ENCODE assay signal across 12 mouse cellular contexts in the genomic region with DNA sequence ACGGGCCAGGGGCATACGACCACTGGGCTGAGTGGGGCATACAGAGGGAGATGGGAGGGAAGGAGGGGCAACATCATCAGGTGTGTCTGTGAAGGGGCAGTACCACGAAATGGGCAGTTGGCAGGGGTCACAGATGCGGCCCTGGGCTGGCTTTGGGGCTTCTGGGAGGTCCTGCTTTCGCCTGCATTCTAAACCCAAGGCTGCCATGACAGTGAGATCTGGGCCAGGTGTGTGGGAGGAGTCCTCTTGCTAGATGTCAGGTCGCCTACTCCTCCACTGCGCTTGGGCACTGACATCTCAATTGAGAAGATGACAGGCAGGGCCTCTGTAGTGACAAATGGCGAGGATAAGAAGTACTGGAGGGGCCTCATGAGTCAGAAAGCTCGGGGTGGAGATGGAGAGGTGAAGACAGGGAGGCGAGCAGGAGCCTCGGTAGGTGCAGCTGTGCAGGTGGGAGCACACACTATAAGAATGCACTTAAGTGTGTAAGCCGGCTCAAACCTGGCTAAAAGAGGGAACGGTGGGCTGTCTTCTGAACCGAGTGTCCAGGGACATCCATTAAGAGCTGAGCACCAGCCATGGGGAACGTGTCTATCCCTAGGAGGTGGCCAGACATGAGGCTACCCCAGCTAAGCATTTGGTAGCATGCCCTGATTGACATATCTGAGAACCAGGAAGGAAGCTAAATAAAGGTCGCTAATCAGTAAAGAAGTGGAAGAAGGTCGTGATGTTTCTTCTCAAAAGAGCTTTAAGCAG. TPM values are rescaled to one million over a fixed set of nuclear protein-coding genes. Genes with fewer than 3 reads are reported as not detected.
DNase-seq lines count a peak whose midpoint lies in the region; ATAC-seq and TF ChIP-seq lines count a peak whose summit lies in the region.
"Had no signal": no experiment of that assay in that cellular context is flagged by ENCODE, and none has a peak within 500 bp of the region (broad histone marks: within the 10 kb centered on the region; RNA-seq: fewer than 3 reads in every experiment).

No protein-coding gene starts in this region.

- no peak overlapping the region for H3K4me3 ChIP-seq in forebrain, embryonic 10.5 days
- no peak overlapping the region for H3K4me3 ChIP-seq in forebrain, postnatal 0 days (ENCODE audit: low read depth, low read length)
- no peak overlapping the region for H3K4me3 ChIP-seq in heart, embryonic 16.5 days (ENCODE audit: low read length)
- H3K4me3 ChIP-seq in embryonic facial prominence, embryonic 15.5 days (replicated peaks), result no peak overlapping the region
- H3K4me3 ChIP-seq: intestine, embryonic 15.5 days; megakaryocyte, embryonic 14.5 days had no signal

- TF ChIP-seq CTCF in forebrain, postnatal 0 days (IDR thresholded peaks at IDR 0.05; ENCODE audit: low read depth), result no peak

- no peak overlapping the region for H3K4me2 ChIP-seq in forebrain, postnatal 0 days (ENCODE audit: low read depth)
- peak overlapping the region; percentile 29; the same call in 1 of the 2 replicates for H3K4me2 ChIP-seq in heart, embryonic 16.5 days (ENCODE audit: low read depth, low read length)
- H3K4me2 ChIP-seq in embryonic facial prominence, embryonic 15.5 days (replicated peaks), result no peak overlapping the region
- H3K4me2 ChIP-seq: intestine, embryonic 15.5 days had no signal

- no peaks in the 10 kb centered on the region for H3K27me3 ChIP-seq in forebrain, embryonic 10.5 days (ENCODE audit: poor library complexity, severe bottlenecking)
- H3K27me3 ChIP-seq in forebrain, postnatal 0 days (ENCODE audit: insufficient read depth, low read length), result no peaks in the 10 kb centered on the region
- H3K27me3 ChIP-seq in heart, embryonic 16.5 days (ENCODE audit: control insufficient read depth, insufficient read depth, low read length), result no peaks in the 10 kb centered on the region
- no peaks in the 10 kb centered on the region for H3K27me3 ChIP-seq in embryonic facial prominence, embryonic 15.5 days
- H3K27me3 ChIP-seq: intestine, embryonic 15.5 days had no signal

- H3K36me3 ChIP-seq in forebrain, embryonic 10.5 days (replicated peaks), result no peaks in the 10 kb centered on the region
- H3K36me3 ChIP-seq in forebrain, postnatal 0 days (ENCODE audit: insufficient read depth), result no peaks in the 10 kb centered on the region
- H3K36me3 ChIP-seq in heart, embryonic 16.5 days (ENCODE audit: control insufficient read depth, insufficient read depth), result no peaks in the 10 kb centered on the region
- H3K36me3 ChIP-seq in embryonic facial prominence, embryonic 15.5 days, result no peaks in the 10 kb centered on the region
- H3K36me3 ChIP-seq: intestine, embryonic 15.5 days had no signal

- ATAC-seq in forebrain, postnatal 0 days, result no peak
- peak; percentile 21; the same call in 1 of the 2 replicates for ATAC-seq in heart, embryonic 16.5 days (replicated peaks; ENCODE audit: extremely low read depth, insufficient read depth, low FRiP score)
- no peak for ATAC-seq in embryonic facial prominence, embryonic 15.5 days (ENCODE audit: insufficient number of reproducible peaks, low FRiP score, low TSS enrichment, low read depth)
- ATAC-seq: intestine, embryonic 15.5 days had no signal

- H3K9me3 ChIP-seq in forebrain, embryonic 10.5 days, result no peaks in the 10 kb centered on the region
- no peaks in the 10 kb centered on the region for H3K9me3 ChIP-seq in forebrain, postnatal 0 days (ENCODE audit: low read length)
- H3K9me3 ChIP-seq in heart, embryonic 16.5 days (replicated peaks; ENCODE audit: control insufficient read depth, low read length), result no peaks in the 10 kb centered on the region
- no peaks in the 10 kb centered on the region for H3K9me3 ChIP-seq in embryonic facial prominence, embryonic 15.5 days (replicated peaks)
- H3K9me3 ChIP-seq: intestine, embryonic 15.5 days; megakaryocyte, embryonic 14.5 days had no signal

- H3K4me1 ChIP-seq in forebrain, embryonic 10.5 days, result peaks cover 32% of the 10 kb centered on the region
- peaks cover 9% of the 10 kb centered on the region for H3K4me1 ChIP-seq in forebrain, postnatal 0 days (ENCODE audit: insufficient read depth)
- peaks cover 58% of the 10 kb centered on the region for H3K4me1 ChIP-seq in heart, embryonic 16.5 days (ENCODE audit: control insufficient read depth, insufficient read depth, low read length)
- peaks cover 59% of the 10 kb centered on the region for H3K4me1 ChIP-seq in embryonic facial prominence, embryonic 15.5 days

- no peak overlapping the region for H3K9ac ChIP-seq in forebrain, postnatal 0 days
- no peak overlapping the region; the same call in 1 of the 2 replicates for H3K9ac ChIP-seq in heart, embryonic 16.5 days (ENCODE audit: low read length)
- no peak overlapping the region for H3K9ac ChIP-seq in embryonic facial prominence, embryonic 15.5 days
- H3K9ac ChIP-seq: intestine, embryonic 15.5 days had no signal

- WGBS in forebrain, embryonic 10.5 days, result 83% methylated on average over 17 of the region's 17 CpGs
- WGBS in forebrain, postnatal 0 days, result 79% methylated on average over 17 of the region's 17 CpGs
- 56% methylated on average over 17 of the region's 17 CpGs for WGBS in heart, embryonic 16.5 days
- 68% methylated on average over 17 of the region's 17 CpGs for WGBS in embryonic facial prominence, embryonic 15.5 days

- H3K27ac ChIP-seq in forebrain, embryonic 10.5 days, result peak overlapping the region; percentile 8; the same call in 1 of the 2 replicates
- no peak overlapping the region for H3K27ac ChIP-seq in forebrain, postnatal 0 days (ENCODE audit: low read depth, low read length)
- peak overlapping the region; percentile 15 for H3K27ac ChIP-seq in heart, embryonic 16.5 days (ENCODE audit: low read length)
- 0 out of 2 replicates have a peak overlapping the region, but pooled peaks have one; percentile 11 for H3K27ac ChIP-seq in embryonic facial prominence, embryonic 15.5 days (replicated peaks)
- H3K27ac ChIP-seq: intestine, embryonic 15.5 days had no signal

- no peak for DNase-seq in forebrain, embryonic 10.5 days (ENCODE audit: extremely low spot score, low spot score)
- DNase-seq in forebrain, postnatal 0 days, result no peak
- no peak for DNase-seq in heart, adult 18-20 months
- DNase-seq in brain, adult 2 months (ENCODE audit: low read depth, low spot score), result peak; percentile 69
- no peak for DNase-seq in kidney, postnatal 10 days
- DNase-seq in gastrocnemius, postnatal 25 days, result no peak
- DNase-seq: embryo, embryonic 11 days; right cerebral cortex, postnatal 14 days had no signal

RNA-seq across cellular contexts. Expression of a gene that starts 37.6 kb away (rescaled TPM):
- 5.8 and 7.4 TPM in 2 replicates for polyA plus RNA-seq in forebrain, embryonic 10.5 days (2016; fragmentation: Nextera tagmentation; extraction: Ambion mirVana)
- total RNA-seq in forebrain, postnatal 0 days (2014; rRNA removed), result 35.1 and 37.5 TPM in 2 replicates
- 48.7 and 60.7 TPM in 2 replicates for polyA plus RNA-seq in forebrain, postnatal 0 days (2015; fragmentation: Nextera tagmentation; extraction: Ambion mirVana)
- 54.0 and 65.2 TPM in 2 replicates for polyA plus RNA-seq in heart, embryonic 16.5 days (2015; fragmentation: Nextera tagmentation; extraction: Ambion mirVana)
- 10 to 100 TPM; 92.7 to 96.6 TPM for total RNA-seq in heart, adult 18-20 months (2021)
- 28.7 and 31.6 TPM in 2 replicates for polyA plus RNA-seq in embryonic facial prominence, embryonic 15.5 days (2015; fragmentation: Nextera tagmentation; extraction: Ambion mirVana)
- total RNA-seq in gastrocnemius, postnatal 25 days (2021), result 10 to 100 TPM; 40.0 to 47.5 TPM
